Mouse (Mus musculus): ENCODE measurements around the gene Yipf2.
"Not testable (repeated sequence)": the region's sequence is repeated elsewhere in the genome, so short reads cannot be mapped to it uniquely, and the experiment has no call there.

Yipf2 gene

DNA sequence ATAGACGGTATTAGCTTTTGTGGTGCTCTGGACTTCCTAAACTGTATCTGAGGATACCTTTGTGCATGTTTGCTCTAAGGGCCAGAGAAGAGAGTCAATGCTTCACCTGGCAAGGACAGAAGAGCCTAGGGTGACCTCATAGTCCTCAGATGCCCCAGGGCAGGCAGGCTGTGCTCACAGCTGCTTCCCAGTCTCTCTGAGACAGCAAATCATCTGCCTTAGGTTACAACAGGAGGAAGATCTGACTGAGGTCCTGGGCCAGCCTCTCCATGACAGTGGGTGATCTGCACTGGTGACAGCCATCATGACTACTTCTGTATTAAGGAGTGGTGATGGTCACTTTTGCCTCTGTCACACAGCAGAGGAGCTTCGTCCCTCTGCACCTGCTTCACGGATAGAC, 33.5 kb downstream of the Yipf2 start:
- no peak for DNase-seq (ENCODE audit: extremely low read depth, insufficient read length, low spot score)

DNA sequence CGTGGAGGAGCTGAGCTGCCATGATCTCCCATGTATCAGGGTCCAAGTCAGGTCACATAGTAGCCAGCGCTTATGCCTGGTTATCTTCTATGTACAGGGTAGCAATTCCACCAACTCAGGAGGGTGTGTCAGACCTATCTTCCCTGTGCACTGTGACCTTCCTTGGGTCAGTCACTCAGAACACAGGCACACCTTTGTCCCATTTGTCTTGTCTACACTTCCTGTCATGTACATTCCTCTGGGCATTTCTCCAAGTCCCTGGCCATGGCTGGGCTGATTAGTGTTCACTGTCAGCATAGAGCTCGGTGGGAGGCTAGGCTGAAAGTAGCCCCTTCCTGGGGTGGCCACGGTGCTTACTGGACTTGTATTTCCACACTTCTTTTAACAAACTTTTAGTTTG, 34.3 kb downstream of the Yipf2 start:
- DNase-seq (ENCODE audit: extremely low read depth, insufficient read length, low spot score) = no peak

DNA sequence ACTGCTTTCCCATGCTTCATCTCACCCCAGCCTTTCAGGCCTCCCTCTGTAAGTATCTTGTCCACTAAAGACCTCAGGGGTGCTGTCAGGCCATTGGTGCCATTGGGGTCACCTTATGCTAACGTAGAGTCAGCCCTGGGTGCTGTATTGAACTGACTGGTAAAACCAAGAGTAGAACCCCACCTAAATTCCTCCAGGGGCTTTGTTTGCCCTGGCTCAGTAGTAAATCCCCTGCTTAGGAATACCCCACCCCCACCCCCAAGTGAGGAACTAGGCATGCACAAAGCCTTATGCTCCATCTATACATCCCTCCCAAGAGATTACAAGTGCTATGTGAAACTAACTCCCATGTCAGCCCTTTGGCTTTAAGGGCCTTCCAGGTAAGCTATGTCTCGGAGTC, 35.1 kb downstream of the Yipf2 start:
- no peak for DNase-seq (ENCODE audit: extremely low read depth, insufficient read length, low spot score)

DNA sequence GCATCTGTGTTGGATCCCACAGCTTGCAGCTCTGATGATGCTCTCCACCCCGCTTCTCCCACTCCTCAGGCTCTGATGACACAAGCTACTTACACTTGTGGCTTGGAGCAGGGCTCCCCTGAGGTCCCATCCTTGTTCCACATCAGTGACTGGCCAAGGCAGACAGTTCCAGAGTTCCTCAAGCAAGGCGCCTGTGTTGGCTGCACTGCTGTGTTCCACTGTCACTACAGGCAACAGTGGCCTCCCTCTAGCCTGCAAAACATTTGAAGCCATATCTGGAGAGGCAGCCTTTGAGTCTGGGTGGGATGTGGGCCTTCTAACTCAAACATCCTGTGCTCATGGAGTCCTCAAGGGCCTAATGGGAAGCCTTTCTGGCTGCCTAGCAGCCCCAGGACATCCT, 35.6 kb downstream of the Yipf2 start:
- no peak for DNase-seq (ENCODE audit: extremely low read depth, insufficient read length, low spot score)

DNA sequence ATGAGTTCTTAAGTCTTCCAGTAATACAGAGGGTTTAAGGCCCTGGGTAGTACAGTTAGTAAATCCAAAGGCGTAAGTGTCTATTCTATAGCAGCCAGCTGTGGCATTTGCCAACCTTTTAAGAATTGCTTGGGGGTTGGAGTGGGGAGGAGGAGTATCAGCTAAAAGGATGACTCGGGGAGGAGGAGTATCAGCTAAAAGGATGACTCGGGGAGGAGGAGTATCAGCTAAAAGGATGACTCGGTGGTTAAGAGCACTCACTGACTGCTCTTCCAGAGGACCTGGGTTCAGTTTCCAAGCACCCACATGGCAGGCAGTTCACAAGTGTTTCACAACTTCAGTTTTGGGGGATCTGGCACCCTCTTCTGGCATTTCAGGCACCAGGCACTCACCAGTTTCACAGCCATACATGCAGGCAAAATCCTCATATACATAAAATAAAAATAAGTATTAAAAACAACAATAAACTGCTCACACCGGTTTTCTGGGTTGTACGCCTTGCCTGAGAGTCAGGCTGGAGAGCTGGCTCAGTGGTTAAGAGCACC, 37.4 kb downstream of the Yipf2 start:
- no peak for DNase-seq (ENCODE audit: extremely low read depth, insufficient read length, low spot score)

DNA sequence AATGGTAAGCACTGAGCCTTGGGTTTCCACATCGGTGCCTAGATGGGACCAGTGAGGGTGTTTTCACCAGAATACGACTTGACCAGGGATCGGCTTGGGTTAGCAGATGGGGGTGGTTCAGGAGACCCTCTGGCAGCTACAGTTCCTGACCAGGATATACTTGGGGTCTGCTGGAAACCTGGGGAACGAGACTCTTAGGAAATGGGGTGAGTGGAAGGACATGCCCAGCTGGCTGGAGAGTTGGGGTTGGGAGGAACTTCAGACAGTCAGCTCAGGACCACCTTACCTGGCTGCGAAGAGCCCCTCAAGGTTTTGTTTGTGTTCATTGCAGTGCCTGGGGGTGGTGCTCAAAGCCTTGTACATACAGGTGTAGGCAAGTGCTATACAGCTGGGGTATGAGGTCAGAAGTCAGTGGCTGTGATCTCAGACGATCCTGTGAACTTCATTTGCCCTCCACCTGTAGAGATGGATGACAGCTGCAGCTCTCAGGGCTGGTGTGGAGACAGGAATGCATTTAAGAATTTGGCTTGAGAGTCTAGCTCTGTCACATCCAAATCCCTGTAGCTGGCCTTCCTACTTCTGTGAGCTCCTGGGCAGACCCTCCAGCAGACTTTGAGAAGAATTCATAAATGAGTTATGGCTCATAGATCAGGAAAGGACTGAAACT, 38.9 kb downstream of the Yipf2 start:
- no peak for DNase-seq (ENCODE audit: extremely low read depth, insufficient read length, low spot score)

DNA sequence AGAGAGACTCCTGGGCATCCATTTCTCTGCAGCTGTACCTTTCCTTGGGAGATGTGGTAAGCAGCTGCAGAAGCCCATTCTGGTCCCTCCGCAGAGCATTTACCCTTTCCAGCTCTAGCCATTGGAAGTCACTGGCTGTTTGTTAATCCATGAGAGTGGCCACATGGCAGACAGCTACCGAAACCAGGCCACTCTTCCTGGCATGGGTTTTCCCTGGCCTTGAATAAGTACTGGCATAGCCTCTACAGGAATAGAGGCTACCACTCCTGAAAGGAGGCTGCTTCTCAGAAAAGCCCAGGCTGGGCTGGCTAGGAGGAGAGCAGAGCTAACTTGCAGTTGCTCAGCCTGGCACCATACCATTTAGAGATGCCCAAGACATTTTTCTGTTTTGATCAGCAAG, 41.6 kb downstream of the Yipf2 start:
- DNase-seq (ENCODE audit: extremely low read depth, insufficient read length, low spot score) = no peak

DNA sequence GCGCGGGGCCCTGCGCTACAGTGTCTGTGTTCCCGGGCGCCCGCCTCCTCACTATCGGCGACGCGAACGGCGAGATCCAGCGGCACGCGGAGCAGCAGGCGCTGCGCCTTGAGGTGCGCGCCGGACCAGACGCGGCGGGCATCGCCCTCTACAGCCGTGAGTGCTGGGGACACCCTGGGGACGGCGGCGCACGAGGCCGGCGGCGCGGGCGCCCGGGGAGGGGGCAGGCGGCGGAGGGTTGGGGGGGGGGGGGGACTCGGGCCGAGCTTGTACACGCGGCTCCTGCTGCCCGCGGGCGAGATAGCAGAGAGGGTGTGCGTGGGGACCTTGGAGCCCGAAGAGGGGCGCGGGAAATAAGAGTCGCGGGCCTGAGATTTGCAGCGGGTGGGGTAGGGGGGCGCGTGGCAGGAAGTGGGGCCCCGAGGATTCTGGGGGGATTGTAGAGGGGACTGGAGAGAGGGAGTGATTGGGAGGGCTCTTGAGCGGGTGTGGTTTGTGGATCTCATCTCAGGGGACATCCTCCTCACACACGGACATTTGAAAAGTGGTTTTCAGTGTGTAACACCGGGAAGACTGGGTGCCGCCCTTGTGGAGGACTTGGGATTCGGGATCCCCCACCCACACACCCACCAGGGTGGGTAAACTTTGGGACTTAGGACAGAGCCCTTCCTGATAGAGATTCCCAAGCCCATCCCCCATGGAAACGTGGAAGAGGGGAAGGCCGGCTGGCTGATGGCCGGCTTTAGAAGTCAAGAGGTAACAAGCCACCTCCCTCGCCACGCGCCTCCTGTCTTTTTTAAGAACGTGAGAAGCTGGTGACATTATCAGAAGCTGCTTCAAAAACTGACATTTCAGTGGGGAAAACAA, 45.3 kb downstream of the Yipf2 start:
- DNase-seq (ENCODE audit: extremely low read depth, insufficient read length, low spot score) = peak; percentile 71

DNA sequence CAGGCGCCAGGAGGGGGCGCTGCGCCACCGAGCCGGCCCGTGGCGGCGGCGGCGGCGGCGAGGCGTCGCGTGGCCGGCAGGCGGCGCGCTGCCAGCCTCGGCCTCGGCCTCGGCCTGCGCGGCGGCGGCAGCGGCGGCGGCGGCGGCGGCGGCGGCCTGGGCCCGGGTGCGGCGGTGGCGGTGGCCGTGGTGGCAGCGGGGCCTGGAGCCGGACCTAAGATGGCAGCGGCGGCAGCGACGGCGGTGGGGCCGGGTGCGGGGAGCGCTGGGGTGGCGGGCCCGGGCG, 45.9 kb downstream of the Yipf2 start, which contains the start of gene Carm1:
Gene Carm1 (plus strand): TSS at position 106 of the 286 bp plus-strand sequence.
- DNase-seq (ENCODE audit: extremely low read depth, insufficient read length, low spot score) = no peak

DNA sequence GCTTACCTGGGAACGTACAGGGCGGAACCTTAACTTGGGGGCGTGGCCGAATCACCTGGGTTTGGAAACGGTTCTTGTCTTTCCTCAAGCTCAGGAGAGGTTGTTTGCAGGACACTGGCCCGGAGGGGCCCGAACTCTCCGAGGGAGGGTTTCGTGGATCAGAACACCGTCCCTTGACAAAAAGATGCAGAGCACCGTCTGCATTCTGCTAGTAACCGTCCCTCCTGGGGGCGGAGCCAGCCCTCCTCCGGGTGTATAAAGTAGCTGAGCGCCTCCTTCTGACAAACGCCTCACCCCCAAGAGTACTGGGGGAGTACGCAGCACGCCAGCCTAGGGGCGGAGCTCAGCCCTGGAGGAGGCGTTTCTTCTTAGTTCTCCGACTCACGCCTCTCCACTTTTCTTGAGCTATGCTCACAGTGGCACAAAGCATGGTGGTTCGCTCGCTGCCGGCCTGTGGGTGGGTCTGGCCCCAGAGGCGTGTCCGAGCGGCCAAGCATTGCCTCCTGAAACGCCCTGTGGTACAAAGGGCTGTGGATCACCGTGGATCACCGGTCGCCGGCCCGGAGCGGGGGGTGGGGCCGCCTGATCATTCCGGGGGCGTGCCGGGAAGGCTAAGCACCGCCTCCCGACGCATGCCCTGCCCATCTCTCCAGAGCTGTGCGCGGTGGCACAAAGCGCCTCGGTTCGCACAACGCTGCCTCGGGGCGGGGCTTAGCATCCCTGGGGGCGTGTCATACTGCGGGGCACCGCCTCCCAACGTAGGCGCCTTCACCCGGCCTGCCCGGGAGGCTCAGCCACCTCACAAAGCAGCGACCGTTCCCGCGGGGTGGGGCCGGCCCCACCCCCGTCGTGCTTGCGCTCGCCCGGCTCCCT, 46.5 kb downstream of the Yipf2 start:
- DNase-seq (ENCODE audit: extremely low read depth, insufficient read length, low spot score) = peak; percentile 98

DNA sequence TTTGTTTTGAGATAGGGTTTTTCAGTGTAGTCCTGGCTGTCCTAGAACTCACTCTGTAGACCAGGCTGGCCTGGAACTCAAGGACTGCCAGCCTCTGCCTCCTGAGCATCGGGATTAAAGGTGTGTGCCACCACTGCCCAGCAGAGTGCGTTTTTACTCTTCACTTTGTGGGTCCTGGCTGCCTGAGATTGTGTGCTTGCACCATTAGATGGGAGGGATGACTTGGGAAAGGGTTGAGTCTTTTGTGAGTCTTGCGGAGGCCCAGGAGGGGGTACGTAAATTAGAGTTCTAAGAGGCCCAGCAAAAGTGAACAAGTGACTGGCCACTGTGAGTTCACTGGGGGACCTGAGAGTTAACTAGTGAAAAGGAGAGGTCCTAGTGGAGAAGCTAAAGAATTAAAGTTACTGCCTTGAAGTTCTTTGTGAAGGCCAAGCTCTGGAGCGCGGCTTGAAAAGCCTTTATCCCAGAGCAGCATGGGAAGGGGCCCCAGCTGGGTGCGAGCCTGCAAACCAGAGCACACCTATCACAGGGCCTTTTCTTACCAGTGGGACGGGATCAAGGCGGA, 47.2 kb downstream of the Yipf2 start:
- no peak for DNase-seq (ENCODE audit: extremely low read depth, insufficient read length, low spot score)

DNA sequence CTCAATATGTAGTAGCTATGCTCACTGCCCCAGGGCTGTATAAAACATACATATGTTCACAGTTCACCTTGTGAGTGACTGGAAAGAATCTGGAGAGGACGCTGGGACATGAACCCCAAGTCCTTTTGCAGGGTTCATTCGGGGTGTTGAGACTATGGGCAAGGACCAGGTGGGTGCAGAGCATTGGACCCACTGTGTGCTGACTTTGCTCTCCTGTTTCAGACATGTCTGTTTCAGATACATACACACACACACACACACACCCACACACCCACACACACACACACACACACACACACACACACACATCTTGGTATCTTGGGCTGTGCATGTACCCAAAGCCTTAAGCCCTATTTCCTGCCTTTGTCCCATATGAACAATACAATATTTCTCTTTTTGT, 50.6 kb downstream of the Yipf2 start:
- DNase-seq (ENCODE audit: extremely low read depth, insufficient read length, low spot score) = not testable (repeated sequence)

DNA sequence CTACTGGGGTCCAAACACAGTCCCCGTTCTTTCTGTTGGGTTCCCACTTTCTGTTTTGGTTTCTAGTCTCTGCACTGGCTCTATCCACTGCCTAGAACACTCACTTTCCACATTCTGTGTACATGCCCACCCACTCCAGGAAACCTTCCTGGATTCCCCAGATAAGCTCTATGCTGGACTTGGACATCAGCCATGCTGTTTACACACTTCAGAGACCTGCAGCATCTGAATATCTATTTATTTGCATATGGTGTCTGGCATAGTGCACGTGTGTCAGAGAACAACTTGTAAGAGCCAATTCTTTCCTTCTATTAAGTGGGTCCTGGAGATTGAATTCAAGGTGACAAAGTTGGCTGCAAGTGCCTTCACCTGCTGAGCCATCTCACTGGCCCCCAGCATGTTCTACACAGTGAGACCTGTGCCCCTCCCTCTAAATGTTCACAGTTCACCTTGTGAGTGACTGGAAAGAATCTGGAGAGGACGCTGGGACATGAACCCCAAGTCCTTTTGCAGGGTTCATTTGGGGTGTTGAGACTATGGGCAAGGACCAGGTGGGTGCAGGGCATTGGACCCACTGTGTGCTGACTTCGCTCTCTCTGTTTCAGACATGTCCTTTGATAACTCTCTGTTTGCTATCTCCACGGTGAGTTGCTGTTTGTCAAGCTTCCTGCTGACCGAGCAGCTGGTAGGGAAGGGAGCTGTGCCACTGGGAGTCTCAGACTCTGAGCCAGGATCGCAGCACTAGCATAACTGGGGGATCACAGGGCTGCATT, 52.5 kb downstream of the Yipf2 start:
- no peak for DNase-seq (ENCODE audit: extremely low read depth, insufficient read length, low spot score)

Measured in 3134 (cell line).